ENCODE assay signal across 8 mouse cellular contexts in the genomic region with DNA sequence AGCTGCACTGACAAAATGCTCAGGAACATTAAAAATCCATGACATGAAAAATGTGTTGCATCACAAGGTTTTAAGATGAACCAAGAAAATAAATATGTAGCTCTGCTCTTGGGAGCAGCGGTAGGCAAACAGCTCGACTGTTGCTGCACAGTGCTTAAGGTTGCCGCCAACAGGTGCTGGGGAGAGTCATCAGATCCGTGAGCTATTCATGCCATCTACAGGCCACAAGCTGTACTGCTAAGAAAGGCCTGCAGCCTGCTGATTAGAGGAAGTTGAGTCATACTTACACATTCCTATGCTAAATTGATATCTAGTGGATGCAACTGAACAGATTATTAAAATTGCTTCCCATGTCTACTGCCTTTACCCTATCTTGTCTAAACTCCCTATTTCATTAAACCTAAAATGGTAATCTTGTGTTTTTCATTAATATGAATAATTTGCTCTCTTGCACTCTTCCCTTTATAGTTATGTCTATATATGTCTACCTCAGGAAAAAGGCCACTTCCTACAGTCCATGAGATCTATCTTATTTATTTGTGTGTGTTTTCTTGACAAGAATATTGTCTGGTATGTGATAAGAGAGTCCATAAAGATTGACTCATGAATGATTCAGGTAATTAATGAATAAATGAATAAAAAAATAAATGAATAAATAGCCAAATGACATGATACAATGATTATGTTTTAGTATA.
DNase-seq lines count a peak whose midpoint lies in the region; ATAC-seq and TF ChIP-seq lines count a peak whose summit lies in the region.
"Had no signal": no experiment of that assay in that cellular context is flagged by ENCODE, and none has a peak within 500 bp of the region (broad histone marks: within the 10 kb centered on the region; RNA-seq: fewer than 3 reads in every experiment).

No protein-coding gene starts in this region.

- H3K4me1 ChIP-seq in forebrain, embryonic 11.5 days (replicated peaks; ENCODE audit: control insufficient read depth, insufficient read depth, low read length), result no peaks in the 10 kb centered on the region
- no peaks in the 10 kb centered on the region for H3K4me1 ChIP-seq in hindbrain, embryonic 14.5 days (replicated peaks; ENCODE audit: control insufficient read depth, insufficient read depth, low read length)
- H3K4me1 ChIP-seq: lung, embryonic 15.5 days had no signal

- H3K27me3 ChIP-seq in forebrain, embryonic 11.5 days (ENCODE audit: control insufficient read depth, insufficient read depth, low read length), result no peaks in the 10 kb centered on the region
- no peaks in the 10 kb centered on the region for H3K27me3 ChIP-seq in hindbrain, embryonic 14.5 days (ENCODE audit: control insufficient read depth, insufficient read depth, low read length)
- H3K27me3 ChIP-seq: lung, embryonic 15.5 days had no signal

- no peak overlapping the region for H3K9ac ChIP-seq in forebrain, embryonic 11.5 days (ENCODE audit: low read length)
- no peak overlapping the region for H3K9ac ChIP-seq in hindbrain, embryonic 14.5 days
- H3K9ac ChIP-seq: lung, embryonic 15.5 days had no signal

- peak; percentile 94 for ATAC-seq in forebrain, embryonic 11.5 days (replicated peaks; ENCODE audit: low FRiP score)
- ATAC-seq in hindbrain, embryonic 14.5 days (ENCODE audit: low FRiP score), result peak; percentile 97

- WGBS in forebrain, embryonic 11.5 days, result 8% methylated on average over 4 of the region's 4 CpGs
- 1% methylated on average over 4 of the region's 4 CpGs for WGBS in hindbrain, embryonic 14.5 days

- peak; percentile 89 for TF ChIP-seq CTCF in brain, embryonic 14.5 days (IDR thresholded peaks at IDR 0.05; ENCODE audit: borderline replicate concordance, extremely low read depth, insufficient read depth, insufficient read length)

- H3K4me3 ChIP-seq in forebrain, embryonic 11.5 days (ENCODE audit: low read depth, low read length), result no peak overlapping the region
- no peak overlapping the region for H3K4me3 ChIP-seq in hindbrain, embryonic 14.5 days (replicated peaks; ENCODE audit: low read length)
- H3K4me3 ChIP-seq: lung, embryonic 15.5 days had no signal

- no peak overlapping the region for H3K4me2 ChIP-seq in forebrain, embryonic 11.5 days (ENCODE audit: low read depth, low read length, severe bottlenecking)
- no peak overlapping the region for H3K4me2 ChIP-seq in hindbrain, embryonic 14.5 days (replicated peaks)
- H3K4me2 ChIP-seq: lung, embryonic 15.5 days had no signal

- no peaks in the 10 kb centered on the region for H3K36me3 ChIP-seq in forebrain, embryonic 11.5 days (ENCODE audit: control insufficient read depth, insufficient read depth, low read length)
- H3K36me3 ChIP-seq in hindbrain, embryonic 14.5 days (replicated peaks; ENCODE audit: control insufficient read depth, insufficient read depth), result no peaks in the 10 kb centered on the region
- H3K36me3 ChIP-seq: lung, embryonic 15.5 days had no signal

- H3K9me3 ChIP-seq in forebrain, embryonic 11.5 days (ENCODE audit: control insufficient read depth, low read length), result no peaks in the 10 kb centered on the region
- H3K9me3 ChIP-seq in hindbrain, embryonic 14.5 days (ENCODE audit: control insufficient read depth, low read length), result no peaks in the 10 kb centered on the region
- H3K9me3 ChIP-seq: lung, embryonic 15.5 days had no signal

- TF ChIP-seq POLR2A in brain, embryonic 14.5 days (IDR thresholded peaks at IDR 0.05; ENCODE audit: borderline replicate concordance, extremely low read depth, insufficient read depth, insufficient read length, poor library complexity, severe bottlenecking), result no peak

- DNase-seq in Muller cell, postnatal 12 days (ENCODE audit: inconsistent ontology term), result peak; percentile 62
- peak; percentile 93 for DNase-seq in brain, embryonic 14.5 days (ENCODE audit: low read depth)
- DNase-seq in forebrain, embryonic 11.5 days (ENCODE audit: low spot score), result peak; percentile 74
- DNase-seq in hindbrain, embryonic 14.5 days (ENCODE audit: low spot score), result peak; percentile 89
- DNase-seq in layer of hippocampus, postnatal 10 days (ENCODE audit: low spot score in 2 of 2), result peak; percentile 66 to 75
- DNase-seq in lung, postnatal 14 days, result peak; percentile 32
- peak; percentile 71 for DNase-seq in right cerebral cortex, postnatal 14 days

- H3K27ac ChIP-seq in forebrain, embryonic 11.5 days (ENCODE audit: low read depth, low read length), result no peak overlapping the region
- H3K27ac ChIP-seq in hindbrain, embryonic 14.5 days, result no peak overlapping the region
- H3K27ac ChIP-seq: lung, embryonic 15.5 days had no signal

Comparison
In these comparisons a context has a peak if more than half of its experiments do, and no peak if none do; other contexts are left out.
1. DNase-seq: peak in every context shown above with its lines; median percentile 93 in brain, embryonic 14.5 days; 89 in hindbrain, embryonic 14.5 days; 74 in forebrain, embryonic 11.5 days; 71 in right cerebral cortex, postnatal 14 days; 70 in layer of hippocampus, postnatal 10 days; 62 in Muller cell, postnatal 12 days; 32 in lung, postnatal 14 days.